Comparison of ENCODE assay signal across 8 mouse cellular contexts in genomic region chr16:5013054-5013838, GRCm38 (mm10). TPM values are rescaled to one million over a fixed set of nuclear protein-coding genes. Genes with fewer than 3 reads are reported as not detected.
DNase-seq lines count a peak whose midpoint lies in the region; ATAC-seq and TF ChIP-seq lines count a peak whose summit lies in the region.

TSS of gene Rogdi (minus strand) at chr16:5013553.

- H3K4me3 ChIP-seq in ES-E14 (ENCODE audit: insufficient read depth in 1 of 2, low read depth in 1 of 2, low read length in 2 of 2, poor library complexity in 1 of 2, severe bottlenecking in 1 of 2), result peak within 1 kb of the TSS; percentile 90 to 91
- H3K4me3 ChIP-seq in forebrain, embryonic 15.5 days, result peak within 1 kb of the TSS; percentile 60
- peak within 1 kb of the TSS; percentile 77 for H3K4me3 ChIP-seq in lung, adult 2 months (replicated peaks; ENCODE audit: extremely low read depth, low read depth, low read length)

- in situ Hi-C loops in ES-E14 (cut with MboI; ENCODE audit: low sequenced_read_pairs in 2 of 2, unreplicated experiment in 2 of 2), result no loop called here

- TF ChIP-seq CTCF in lung, adult 2 months (IDR thresholded peaks at IDR 0.05; ENCODE audit: insufficient read depth, low read length), result no peak

- WGBS in forebrain, embryonic 15.5 days, result 1% methylated on average over 57 of the region's 63 CpGs
- under 1% methylated on average over 63 of the region's 63 CpGs for WGBS in lung, adult 2 months

- DNase-seq in ES-E14 (ENCODE audit: low read depth, low spot score), result peak; percentile 99
- DNase-seq in cerebellum, adult 11-12 months, result peak; percentile 100
- peak; percentile 98 for DNase-seq in heart, postnatal 25 days (ENCODE audit: low spot score)
- peak; percentile 99 for DNase-seq in layer of hippocampus, adult 18-20 months (ENCODE audit: low spot score in 2 of 2)
- DNase-seq in lung, adult 2 months, result peak; percentile 96
- DNase-seq in thymus, adult 18-20 months, result peak; percentile 94 to 96

- H3K4me2 ChIP-seq in forebrain, embryonic 15.5 days (replicated peaks), result peak within 1 kb of the TSS; percentile 67

- peaks cover 11 to 19% of the 10 kb centered on the region in 2 experiments for H3K4me1 ChIP-seq in ES-E14 (ENCODE audit: control insufficient read depth in 2 of 2, insufficient read depth in 2 of 2, low read length in 2 of 2, poor library complexity in 1 of 2)
- peaks cover 11% of the 10 kb centered on the region for H3K4me1 ChIP-seq in forebrain, embryonic 15.5 days
- H3K4me1 ChIP-seq in lung, adult 2 months (ENCODE audit: control insufficient read depth, insufficient read depth, low read length), result peaks cover 10% of the 10 kb centered on the region

- no peak within 1 kb of the TSS; the same call in 1 of the 2 replicates for H3K27ac ChIP-seq in ES-E14 (ENCODE audit: insufficient read depth, low read depth, low read length, poor library complexity, severe bottlenecking)
- H3K27ac ChIP-seq in forebrain, embryonic 15.5 days (replicated peaks), result peak within 1 kb of the TSS; percentile 77

- ATAC-seq in forebrain, embryonic 15.5 days (replicated peaks), result peak; percentile 99
- peak; percentile 88 for ATAC-seq in neutrophil, adult 5-6 weeks (ENCODE audit: extremely low read depth, insufficient number of reproducible peaks, low FRiP score, poor library complexity, severe bottlenecking)

- H3K9ac ChIP-seq in ES-E14 (ENCODE audit: insufficient read depth, low read depth, low read length, poor library complexity, severe bottlenecking), result peak within 1 kb of the TSS; percentile 86
- H3K9ac ChIP-seq in forebrain, embryonic 15.5 days (replicated peaks), result peak within 1 kb of the TSS; percentile 71

- intact Hi-C loops in heart, postnatal 25 days (cut with DNase I), result loop anchor here (5.0 kb wide), 1 partner anchor 46 kb away; no protein-coding TSS in a partner anchor

- H3K9me3 ChIP-seq in ES-E14 (ENCODE audit: control insufficient read depth, insufficient read depth, low read depth, low read length), result no peaks in the 10 kb centered on the region
- H3K9me3 ChIP-seq in forebrain, embryonic 15.5 days, result no peaks in the 10 kb centered on the region

- peak; percentile 68; the same call in 1 of the 2 replicates for TF ChIP-seq POLR2A in lung, adult 2 months (IDR thresholded peaks at IDR 0.05; ENCODE audit: borderline replicate concordance, extremely low read depth, low read depth, low read length)

- H3K36me3 ChIP-seq in ES-E14 (ENCODE audit: control insufficient read depth, insufficient read depth, low read length, poor library complexity, severe bottlenecking), result peaks cover 37% of the 10 kb centered on the region
- peaks cover 39% of the 10 kb centered on the region for H3K36me3 ChIP-seq in forebrain, embryonic 15.5 days

- H3K27me3 ChIP-seq in forebrain, embryonic 15.5 days, result no peaks in the 10 kb centered on the region

TF ChIP-seq in ES-E14, 5 proteins besides CTCF, POLR2A, EP300 and RAD21:
- TF ChIP-seq MAFK (IDR thresholded peaks at IDR 0.05; ENCODE audit: insufficient read depth, low read depth, low read length) (no peak), ZNF384 (IDR thresholded peaks at IDR 0.05; ENCODE audit: low read depth, low read length) (no peak), CHD2 (IDR thresholded peaks at IDR 0.05; ENCODE audit: low read depth, low read length) (peak; percentile 90), HCFC1 (IDR thresholded peaks at IDR 0.05; ENCODE audit: borderline replicate concordance, insufficient read depth, low read length) (peak; percentile 31; the same call in 1 of the 2 replicates)

RNA-seq across cellular contexts. Expression of gene Rogdi, which starts in this region (rescaled TPM):
- total RNA-seq in ES-E14 (2012; rRNA removed), result 18.7 and 25.7 TPM in 2 replicates
- polyA plus RNA-seq in forebrain, embryonic 15.5 days (2015; fragmentation: Nextera tagmentation; extraction: Ambion mirVana), result 91.4 and 99.8 TPM in 2 replicates
- total RNA-seq in heart, postnatal 25 days (2021), result 10 to 100 TPM; 20.8 to 22.4 TPM
- total RNA-seq in layer of hippocampus, adult 18-20 months (2021), result 100 to 1,000 TPM; 348 to 357 TPM
- polyA plus RNA-seq in lung, adult 2 months (2012; rRNA removed), result 108 and 117 TPM in 2 replicates
- 50.2 and 55.1 TPM in 2 replicates for total RNA-seq in neutrophil, adult 5-6 weeks (2017)
